Mouse (Mus musculus): Measurements from ENCODE around the gene Pgc. TPM values are rescaled to one million over a fixed set of nuclear protein-coding genes. Genes with fewer than 3 reads are reported as not detected.
A peak's percentile ranks its signal among the peaks of the same experiment; 100 is the strongest.

The Pgc gene
- 0.19 TPM in 1 of 2 replicates, not detected in the other for polyA plus RNA-seq (2016; fragmentation: Nextera tagmentation; extraction: Ambion mirVana)

DNA sequence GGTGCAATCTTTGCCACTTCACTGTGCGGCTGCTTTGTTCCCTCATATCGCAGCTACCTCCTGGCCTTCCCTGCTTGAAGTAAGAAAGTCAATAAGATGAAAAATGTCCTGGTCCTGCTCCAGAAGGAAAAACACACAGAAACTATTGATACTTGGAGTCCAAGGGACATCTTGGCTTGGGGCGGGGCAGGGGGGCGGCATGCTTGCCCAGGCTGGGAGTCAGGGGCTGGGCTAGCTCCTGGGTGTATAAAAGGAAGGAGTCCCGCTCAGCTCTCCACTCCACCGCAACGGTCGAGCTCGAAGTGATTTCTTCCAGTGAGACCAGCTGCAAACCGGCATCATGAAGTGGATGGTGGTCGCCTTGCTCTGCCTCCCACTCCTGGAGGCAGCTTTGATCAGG lies at the start of gene Pgc:
Pgc (plus strand) TSS at position 277 of the 400 bp plus-strand sequence.
- DNase-seq (ENCODE audit: low spot score) = no peak
- peaks cover 19% of the 10 kb centered on the region for H3K4me1 ChIP-seq
- no peak within 1 kb of the TSS for H3K4me3 ChIP-seq
- H3K27ac ChIP-seq (replicated peaks) = no peak within 1 kb of the TSS
- no peaks in the 10 kb centered on the region for H3K36me3 ChIP-seq
- 0 out of 2 replicates have a peak, but pooled peaks cover 5% of the 10 kb centered on the region for H3K27me3 ChIP-seq (ENCODE audit: low read depth, poor library complexity, severe bottlenecking)
- 87% methylated on average over 11 of the region's 11 CpGs for WGBS
- no peaks in the 10 kb centered on the region for H3K9me3 ChIP-seq (replicated peaks)

DNA sequence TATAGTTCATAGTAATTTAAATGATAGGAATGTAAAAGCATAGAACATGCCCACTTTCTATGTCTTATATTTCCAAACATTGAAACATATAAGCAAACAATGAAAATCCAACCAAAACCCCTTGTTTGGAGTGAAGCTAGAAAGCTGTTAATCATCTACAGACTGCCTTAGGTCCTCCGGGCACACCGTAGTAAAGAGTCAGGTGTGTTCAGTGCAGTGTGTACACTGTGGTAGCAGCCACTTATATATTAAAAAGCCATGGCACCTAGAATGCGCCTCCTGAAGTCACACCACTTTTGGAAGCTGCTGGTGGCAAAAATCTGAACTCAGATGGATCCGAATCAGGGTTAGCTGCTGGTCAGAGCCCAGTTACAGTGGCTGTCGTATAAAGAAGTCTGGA lies 48.4 kb upstream of the Pgc start:
- Histone ChIP-seq H3K9me3 (replicated peaks) (no peaks in the 10 kb centered on the region), H3K27me3 (ENCODE audit: low read depth, poor library complexity, severe bottlenecking) (peaks cover 11% of the 10 kb centered on the region), H3K4me1 (peaks cover 11% of the 10 kb centered on the region), H3K27ac (replicated peaks) (no peak overlapping the region), H3K36me3 (peaks cover 85% of the 10 kb centered on the region), H3K4me3 (no peak overlapping the region)
- no peak for DNase-seq (ENCODE audit: low spot score)
- 90% methylated on average over 5 of the region's 5 CpGs for WGBS

GRCm38 (mm10) chr17:47678702-47679101 lies 47.9 kb upstream of the Pgc start:
- no peak overlapping the region for H3K4me3 ChIP-seq
- H3K27ac ChIP-seq (replicated peaks) = no peak overlapping the region
- no peaks in the 10 kb centered on the region for H3K9me3 ChIP-seq (replicated peaks)
- peaks cover 86% of the 10 kb centered on the region for H3K36me3 ChIP-seq
- peaks cover 6% of the 10 kb centered on the region for H3K27me3 ChIP-seq (ENCODE audit: low read depth, poor library complexity, severe bottlenecking)
- WGBS = 86% methylated on average over 5 of the region's 5 CpGs
- no peak for DNase-seq (ENCODE audit: low spot score)
- H3K4me1 ChIP-seq = peaks cover 6% of the 10 kb centered on the region

DNA sequence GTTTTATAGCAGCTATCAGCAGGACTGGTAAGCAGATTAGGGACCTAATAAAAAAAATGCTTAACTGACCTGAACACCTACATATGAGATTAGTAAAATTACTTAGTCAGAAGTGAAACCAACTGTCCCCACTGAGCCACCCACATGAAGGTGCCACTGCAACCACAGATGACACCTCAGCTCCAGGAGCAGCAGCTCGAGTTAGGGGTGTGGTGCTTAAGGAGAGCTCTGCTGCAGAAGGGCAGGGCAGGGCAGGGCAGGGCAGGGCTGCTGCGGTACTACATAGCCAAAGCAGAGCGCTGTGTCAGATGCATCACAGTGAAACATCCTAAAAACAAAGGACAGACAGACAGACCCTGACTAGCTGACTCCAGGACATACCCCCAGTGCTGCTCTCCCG lies 43.8 kb upstream of the Pgc start:
- DNase-seq (ENCODE audit: low spot score) = no peak
- Histone ChIP-seq H3K4me3 (no peak overlapping the region), H3K36me3 (peaks cover 83% of the 10 kb centered on the region), H3K27ac (replicated peaks) (no peak overlapping the region), H3K9me3 (replicated peaks) (no peaks in the 10 kb centered on the region), H3K4me1 (peaks cover 15% of the 10 kb centered on the region), H3K27me3 (ENCODE audit: low read depth, poor library complexity, severe bottlenecking) (no peaks in the 10 kb centered on the region)
- WGBS = 86% methylated on average over 4 of the region's 4 CpGs

DNA sequence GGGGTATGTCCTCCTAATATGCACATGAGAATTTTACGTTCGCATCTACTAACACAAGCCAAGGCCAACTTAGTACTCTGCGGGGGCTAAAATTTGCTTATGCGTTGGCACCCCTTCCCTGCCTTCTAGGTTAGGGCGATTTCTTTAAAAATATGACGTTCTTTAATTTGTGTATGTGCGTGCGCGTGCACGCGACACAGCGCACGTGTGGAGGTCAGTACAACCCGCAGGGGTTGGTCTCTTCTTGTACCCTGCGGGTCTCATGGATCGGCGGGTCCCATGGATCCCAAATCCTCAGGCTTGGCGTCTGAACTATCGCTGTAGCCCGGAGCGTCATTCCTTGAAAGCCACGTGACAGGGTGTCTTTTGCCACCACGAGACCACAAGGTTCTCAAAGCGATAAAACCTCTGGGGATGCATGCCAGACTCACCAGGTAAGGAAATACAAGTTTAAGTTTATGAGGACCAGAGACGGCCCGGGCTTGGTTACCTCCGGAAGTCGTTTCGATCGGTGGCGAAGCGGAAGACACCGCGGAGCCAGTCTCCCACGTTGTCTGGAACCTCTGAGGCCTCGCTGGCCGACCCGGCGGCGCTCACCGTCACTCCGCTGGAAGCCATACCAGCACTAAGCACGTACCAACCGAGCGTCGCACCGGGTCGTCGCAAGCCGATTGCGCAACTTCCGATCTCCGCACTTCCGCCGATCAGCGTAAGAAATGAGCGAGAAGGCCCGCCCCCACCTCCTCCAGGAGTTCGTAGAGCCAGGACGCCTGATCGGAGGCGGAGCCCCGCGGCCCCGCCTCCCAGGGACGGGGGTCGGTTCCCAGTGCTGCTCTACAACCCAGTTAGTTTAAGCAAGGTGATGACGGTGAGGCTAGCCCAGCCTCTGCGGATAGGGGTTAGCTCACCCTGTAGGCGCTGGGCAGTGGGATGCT lies 39.0 kb upstream of the Pgc start:
- Histone ChIP-seq H3K9me3 (replicated peaks) (no peaks in the 10 kb centered on the region), H3K36me3 (peaks cover 37% of the 10 kb centered on the region), H3K4me3 (peak overlapping the region; percentile 90), H3K27me3 (ENCODE audit: low read depth, poor library complexity, severe bottlenecking) (peaks cover 35% of the 10 kb centered on the region), H3K27ac (replicated peaks) (peak overlapping the region; percentile 92), H3K4me1 (peaks cover 30% of the 10 kb centered on the region)
- WGBS = 1% methylated on average over 70 of the region's 70 CpGs
- DNase-seq (ENCODE audit: low spot score) = peak; percentile 95

- DNase-seq (ENCODE audit: low spot score) = no peak
- peak within 1 kb of the TSS; percentile 92 for H3K27ac ChIP-seq (replicated peaks)
- WGBS = 2% methylated on average over 9 of the region's 9 CpGs
- peaks cover 31% of the 10 kb centered on the region for H3K36me3 ChIP-seq
- peaks cover 41% of the 10 kb centered on the region for H3K27me3 ChIP-seq (ENCODE audit: low read depth, poor library complexity, severe bottlenecking)
- peak within 1 kb of the TSS; percentile 90 for H3K4me3 ChIP-seq
- no peaks in the 10 kb centered on the region for H3K9me3 ChIP-seq (replicated peaks)
- H3K4me1 ChIP-seq = peaks cover 32% of the 10 kb centered on the region
These were observed 38.4 kb upstream of the Pgc start, which contains the start of gene Tomm6 for GRCm38 (mm10) chr17:47688344-47688607. Tomm6 (minus strand) TSS chr17:47688386.

GRCm38 (mm10) chr17:47688608-47689575 lies 37.8 kb upstream of the Pgc start, which contains the start of gene Frs3:
Frs3 (plus strand) TSS chr17:47689030.
- peaks cover 38% of the 10 kb centered on the region for H3K4me1 ChIP-seq
- DNase-seq (ENCODE audit: low spot score) = peak; percentile 80
- peak within 1 kb of the TSS; percentile 92 for H3K27ac ChIP-seq (replicated peaks)
- H3K36me3 ChIP-seq = peaks cover 25% of the 10 kb centered on the region
- H3K27me3 ChIP-seq (ENCODE audit: low read depth, poor library complexity, severe bottlenecking) = peaks cover 47% of the 10 kb centered on the region
- no peaks in the 10 kb centered on the region for H3K9me3 ChIP-seq (replicated peaks)
- WGBS = 1% methylated on average over 55 of the region's 58 CpGs
- H3K4me3 ChIP-seq = peak within 1 kb of the TSS; percentile 90

GRCm38 (mm10) chr17:47689894-47690293 lies 36.7 kb upstream of the Pgc start:
- H3K9me3 ChIP-seq (replicated peaks) = no peaks in the 10 kb centered on the region
- peaks cover 47% of the 10 kb centered on the region for H3K27me3 ChIP-seq (ENCODE audit: low read depth, poor library complexity, severe bottlenecking)
- H3K4me3 ChIP-seq = peak overlapping the region; percentile 90
- H3K36me3 ChIP-seq = peaks cover 15% of the 10 kb centered on the region
- 80% methylated on average over 8 of the region's 8 CpGs for WGBS
- H3K27ac ChIP-seq (replicated peaks) = no peak overlapping the region
- no peak for DNase-seq (ENCODE audit: low spot score)
- H3K4me1 ChIP-seq = peaks cover 48% of the 10 kb centered on the region

- Histone ChIP-seq H3K9me3 (replicated peaks) (no peaks in the 10 kb centered on the region), H3K27ac (replicated peaks) (no peak overlapping the region), H3K27me3 (ENCODE audit: low read depth, poor library complexity, severe bottlenecking) (peaks cover 51% of the 10 kb centered on the region), H3K4me1 (peaks cover 51% of the 10 kb centered on the region), H3K4me3 (no peak overlapping the region), H3K36me3 (no peaks in the 10 kb centered on the region)
- no peak for DNase-seq (ENCODE audit: low spot score)
- WGBS = 92% methylated on average over 3 of the region's 3 CpGs
These were observed 35.0 kb upstream of the Pgc start for GRCm38 (mm10) chr17:47691650-47692049.

DNA sequence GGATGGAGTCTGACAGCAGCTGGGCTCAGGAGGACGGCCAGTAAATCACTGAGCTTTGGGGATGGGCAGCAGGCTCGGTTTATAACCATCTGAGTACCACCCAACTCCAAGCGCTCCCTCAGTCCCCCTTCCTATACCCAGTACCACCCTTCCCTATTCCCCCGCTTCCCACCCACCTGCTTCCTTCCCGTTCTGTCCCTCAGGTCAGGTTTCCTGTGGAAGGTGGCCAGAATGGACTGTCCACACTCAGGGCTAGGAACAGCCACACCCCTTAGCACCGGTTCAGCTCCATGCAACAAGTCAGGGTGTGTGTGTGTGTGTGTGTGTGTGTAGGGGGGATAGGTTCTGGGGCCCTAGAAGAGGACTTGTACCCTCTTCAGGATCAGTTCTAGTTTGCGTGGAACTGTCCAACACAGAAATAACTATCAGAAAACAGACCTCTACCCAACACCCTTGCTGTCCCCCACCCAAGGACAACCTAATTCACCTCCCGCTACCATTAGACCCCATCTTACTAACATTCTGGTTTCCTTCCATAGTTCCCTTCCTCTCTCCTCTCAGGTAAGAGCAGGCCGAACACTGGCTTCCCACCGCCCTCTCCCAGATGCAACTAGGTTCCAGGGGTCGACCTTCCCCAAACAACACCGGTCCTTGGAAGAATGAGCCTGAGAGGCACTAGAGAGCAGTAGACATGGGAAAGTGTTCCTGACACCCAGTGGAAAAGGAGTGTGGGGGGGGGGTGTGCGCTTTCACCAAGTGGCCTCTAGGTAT lies 32.8 kb upstream of the Pgc start:
- peak overlapping the region; percentile 80 for H3K4me3 ChIP-seq
- H3K4me1 ChIP-seq = peaks cover 40% of the 10 kb centered on the region
- peaks cover 10% of the 10 kb centered on the region for H3K36me3 ChIP-seq
- 32% methylated on average over 13 of the region's 13 CpGs for WGBS
- DNase-seq (ENCODE audit: low spot score) = no peak
- H3K9me3 ChIP-seq (replicated peaks) = no peaks in the 10 kb centered on the region
- peak overlapping the region; percentile 92 for H3K27ac ChIP-seq (replicated peaks)
- H3K27me3 ChIP-seq (ENCODE audit: low read depth, poor library complexity, severe bottlenecking) = peaks cover 56% of the 10 kb centered on the region

GRCm38 (mm10) chr17:47694442-47694502 lies 32.4 kb upstream of the Pgc start, which contains the start of gene Gm21981:
Gm21981 (minus strand) TSS chr17:47694455.
- Histone ChIP-seq H3K4me1 (peaks cover 36% of the 10 kb centered on the region), H3K27ac (replicated peaks) (peak within 1 kb of the TSS; percentile 92), H3K9me3 (replicated peaks) (no peaks in the 10 kb centered on the region), H3K4me3 (peak within 1 kb of the TSS; percentile 80), H3K36me3 (peaks cover 14% of the 10 kb centered on the region), H3K27me3 (ENCODE audit: low read depth, poor library complexity, severe bottlenecking) (peaks cover 55% of the 10 kb centered on the region)
- WGBS = 0% methylated on average over 3 of the region's 3 CpGs
- DNase-seq (ENCODE audit: low spot score) = no peak

DNA sequence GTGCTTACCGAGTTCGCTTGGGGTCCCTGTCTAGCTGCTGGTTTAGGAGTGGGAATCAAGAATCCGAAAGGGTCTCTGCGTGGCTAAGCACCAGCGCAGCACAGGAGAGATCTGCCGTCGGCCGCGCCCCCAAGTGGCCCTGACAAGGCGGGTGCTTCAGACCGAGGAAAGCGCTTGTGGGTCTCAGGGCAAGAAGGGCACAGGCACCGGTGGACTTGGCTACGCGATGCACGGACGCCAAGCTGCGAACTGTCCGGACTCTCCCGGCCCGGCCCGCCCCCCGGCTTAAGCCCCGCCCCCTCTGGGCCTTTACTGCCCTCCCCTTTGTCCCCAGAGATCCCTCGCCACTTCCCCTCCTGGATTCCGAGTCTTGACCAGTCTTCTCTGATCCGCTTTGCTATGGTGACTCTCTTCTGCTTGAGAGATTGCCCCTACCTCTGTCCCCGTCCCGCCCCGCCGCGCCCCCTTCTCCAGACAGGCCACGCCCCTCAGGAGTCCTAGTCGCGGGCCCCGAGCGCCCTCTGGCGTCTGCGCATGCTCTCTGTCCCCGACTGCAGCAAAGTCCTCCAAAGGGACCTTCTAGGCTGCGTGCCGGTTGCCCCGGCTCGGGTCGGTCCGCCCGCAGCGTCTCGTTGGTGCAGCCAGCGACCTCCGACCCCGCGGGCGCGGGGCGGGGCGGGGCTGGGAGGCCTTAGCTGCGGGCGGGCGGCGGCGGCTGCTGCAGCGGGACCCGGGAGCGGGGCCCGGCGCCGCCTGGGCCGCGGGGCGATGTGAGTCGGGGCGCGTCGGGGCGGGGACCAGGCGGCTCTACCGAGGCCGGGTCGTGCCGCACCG lies 31.9 kb upstream of the Pgc start, which contains the start of gene Prickle4:
Prickle4 (minus strand) TSS at position 234 of the 834 bp plus-strand sequence.
- peak; percentile 100 for DNase-seq (ENCODE audit: low spot score)
- under 1% methylated on average over 82 of the region's 82 CpGs for WGBS
- H3K9me3 ChIP-seq (replicated peaks) = no peaks in the 10 kb centered on the region
- H3K4me3 ChIP-seq = peak within 1 kb of the TSS; percentile 80
- H3K27me3 ChIP-seq (ENCODE audit: low read depth, poor library complexity, severe bottlenecking) = peaks cover 50% of the 10 kb centered on the region
- H3K27ac ChIP-seq (replicated peaks) = peak within 1 kb of the TSS; percentile 92
- peaks cover 33% of the 10 kb centered on the region for H3K4me1 ChIP-seq
- peaks cover 18% of the 10 kb centered on the region for H3K36me3 ChIP-seq
